Mouse (Mus musculus): Measurements from ENCODE around the gene Ly6g6d.

Ly6g6d gene

DNA sequence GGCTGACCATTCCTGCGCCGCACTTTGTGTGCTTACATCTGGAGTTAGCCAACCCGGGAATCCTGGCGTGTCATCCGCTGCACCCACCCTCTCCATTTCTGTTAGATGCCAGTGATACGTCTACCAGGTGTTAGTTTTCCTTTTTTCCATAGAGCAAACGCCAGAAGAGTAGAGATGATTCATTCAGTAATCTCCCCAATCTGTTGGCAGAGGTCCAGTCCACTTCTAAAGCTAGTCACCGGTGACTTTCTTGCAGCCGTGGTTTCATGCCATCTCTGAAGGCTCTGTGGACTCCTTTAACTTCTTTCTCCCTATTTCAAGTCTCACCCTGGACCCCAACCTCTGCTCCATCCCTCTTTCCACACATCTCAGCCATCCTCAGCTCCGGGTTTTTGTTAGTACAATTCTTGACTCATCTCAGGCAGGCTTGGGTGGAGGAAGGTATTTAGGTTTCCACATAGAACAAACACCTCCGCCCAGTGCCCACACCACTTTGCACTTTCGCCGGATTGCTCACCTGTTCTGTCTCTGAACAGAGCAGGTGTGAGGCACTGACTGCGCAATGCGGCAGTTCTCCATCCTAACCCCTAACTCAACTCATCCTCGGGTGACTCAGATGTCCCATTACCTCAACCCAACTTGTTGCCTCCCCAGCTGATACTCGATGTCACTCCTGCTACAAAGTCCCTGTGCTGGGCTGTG is 9.5 kb downstream of the Ly6g6d start:
- no peak for DNase-seq (ENCODE audit: low read depth)

DNA sequence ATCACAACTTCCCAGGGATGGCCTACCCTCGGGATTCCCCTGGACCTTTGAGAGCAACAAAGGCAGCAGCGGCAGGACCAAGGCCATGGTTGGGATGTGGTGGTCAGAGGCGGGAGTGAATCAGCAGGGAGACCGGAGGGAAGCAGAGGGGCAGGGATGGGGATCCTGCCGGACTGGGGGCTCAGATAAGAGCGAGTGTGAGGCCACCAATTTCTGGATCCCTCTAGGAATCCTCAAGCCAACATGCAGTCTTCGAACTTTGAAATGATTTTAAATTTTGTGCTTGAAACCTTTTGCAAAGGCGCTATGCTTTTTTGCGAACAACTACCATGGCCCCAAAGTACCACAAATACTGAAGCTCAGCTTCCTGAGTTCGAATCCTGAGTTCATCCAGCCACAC is 11.8 kb downstream of the Ly6g6d start, which contains the start of gene Mpig6b:
Mpig6b (minus strand) TSS at position 101 of the 400 bp plus-strand sequence.
- DNase-seq (ENCODE audit: low read depth) = no peak

- no peak for DNase-seq (ENCODE audit: low read depth)
Measured at GRCm38 (mm10) chr17:35064951-35065947, 12.6 kb downstream of the Ly6g6d start, which contains the start of gene Ly6g6c. Ly6g6c (plus strand) TSS chr17:35065388.

DNA sequence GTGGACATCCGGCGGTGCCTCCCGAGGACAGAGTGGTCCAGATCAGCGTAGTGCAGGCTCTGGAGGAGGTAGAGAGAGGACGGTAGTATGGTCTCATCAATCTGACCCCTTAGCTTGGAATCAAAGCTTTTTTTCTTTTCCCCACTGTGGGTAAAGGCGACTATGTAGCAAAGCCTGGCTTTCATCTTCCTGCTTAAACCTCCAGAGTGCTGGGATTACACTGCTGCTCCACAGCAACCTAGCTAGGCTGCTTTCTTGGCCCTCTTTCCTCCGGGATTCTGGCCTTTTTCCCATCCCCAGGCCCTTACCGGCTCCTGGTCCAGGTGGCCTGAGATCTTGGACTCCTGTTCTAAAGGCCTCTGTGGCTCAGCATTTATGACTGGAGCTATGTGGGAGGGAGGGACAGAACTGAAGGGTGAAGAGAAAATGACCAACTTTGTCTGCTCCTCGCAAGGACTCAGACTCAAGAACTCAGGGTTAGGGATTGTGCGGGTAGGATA is 13.4 kb downstream of the Ly6g6d start:
- DNase-seq (ENCODE audit: low read depth) = no peak

- DNase-seq (ENCODE audit: low read depth) = no peak
Measured at GRCm38 (mm10) chr17:35063466-35063865, 14.4 kb downstream of the Ly6g6d start.

- DNase-seq (ENCODE audit: low read depth) = no peak
Measured at GRCm38 (mm10) chr17:35061299-35061698, 16.6 kb downstream of the Ly6g6d start.

GRCm38 (mm10) chr17:35060737-35061297 is 17.0 kb downstream of the Ly6g6d start:
- no peak for DNase-seq (ENCODE audit: low read depth)

DNA sequence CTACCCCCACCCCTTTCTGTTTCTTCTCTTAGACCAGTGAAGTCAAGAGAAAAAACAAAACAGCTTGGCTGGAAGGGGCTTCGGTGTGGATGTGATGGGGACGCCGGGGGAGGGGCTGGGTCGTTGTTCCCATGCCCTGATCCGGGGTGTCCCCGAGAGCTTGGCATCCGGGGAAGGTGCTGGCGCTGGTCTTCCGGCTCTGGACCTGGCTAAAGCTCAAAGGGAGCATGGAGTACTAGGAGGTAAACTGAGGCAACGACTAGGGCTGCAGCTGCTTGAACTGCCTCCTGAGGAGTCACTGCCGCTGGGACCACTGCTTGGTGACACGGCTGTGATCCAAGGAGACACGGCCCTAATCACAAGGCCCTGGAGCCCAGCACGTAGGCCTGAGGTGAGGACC is 17.8 kb downstream of the Ly6g6d start:
- no peak for DNase-seq (ENCODE audit: low read depth)

- no peak for DNase-seq (ENCODE audit: low read depth)
Measured at GRCm38 (mm10) chr17:35058911-35059892, 18.7 kb downstream of the Ly6g6d start, which contains the start of gene Ddah2. Ddah2 (plus strand) TSS chr17:35059035.

DNA sequence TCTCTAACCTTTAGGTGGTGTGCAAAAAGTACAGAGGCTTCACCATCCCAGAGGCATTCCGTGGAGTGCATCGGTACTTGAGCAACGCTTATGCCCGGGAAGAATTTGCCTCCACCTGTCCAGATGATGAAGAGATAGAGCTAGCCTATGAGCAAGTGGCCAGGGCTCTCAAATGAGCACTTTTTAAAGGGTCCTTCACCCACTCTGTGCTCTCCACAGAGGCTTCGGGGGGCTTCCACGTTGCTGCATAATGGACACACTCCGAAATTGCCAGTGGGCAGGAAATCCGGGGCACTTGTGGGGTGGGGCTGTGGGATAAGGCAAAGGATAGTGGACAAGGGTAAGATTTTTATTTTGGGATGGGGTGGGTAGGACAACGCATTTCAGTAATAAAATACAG is 19.5 kb downstream of the Ly6g6d start:
- DNase-seq (ENCODE audit: low read depth) = no peak

GRCm38 (mm10) chr17:35057090-35057489 is 20.8 kb downstream of the Ly6g6d start:
- DNase-seq (ENCODE audit: low read depth) = no peak

- no peak for DNase-seq (ENCODE audit: low read depth)
Measured at GRCm38 (mm10) chr17:35055691-35056495, 22.0 kb downstream of the Ly6g6d start.

DNA sequence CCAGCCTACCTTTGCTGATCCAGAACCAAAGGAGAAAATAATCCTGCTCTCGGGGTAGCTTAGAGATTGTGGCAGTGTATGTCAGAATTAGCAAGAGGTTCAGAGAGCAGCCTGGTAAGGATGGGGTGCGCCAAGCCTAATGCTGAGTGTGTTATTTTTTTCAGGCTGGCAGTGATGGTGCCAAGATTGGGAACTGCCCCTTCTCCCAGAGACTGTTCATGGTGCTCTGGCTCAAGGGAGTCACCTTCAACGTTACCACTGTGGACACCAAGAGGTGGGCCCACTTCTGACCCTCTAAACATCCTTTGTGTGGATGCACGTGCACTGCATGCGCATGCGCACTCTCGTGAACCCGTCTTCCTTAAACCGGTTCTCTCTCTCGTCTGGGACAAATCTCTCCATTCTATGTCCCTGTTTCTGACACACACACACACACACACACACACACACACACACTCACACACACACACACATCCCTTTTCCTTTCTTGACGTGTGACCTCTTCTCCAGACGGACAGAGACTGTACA is 25.5 kb downstream of the Ly6g6d start:
- no peak for DNase-seq (ENCODE audit: low read depth)

GRCm38 (mm10) chr17:35051156-35052086 is 26.4 kb downstream of the Ly6g6d start:
- DNase-seq (ENCODE audit: low read depth) = peak; percentile 90

DNA sequence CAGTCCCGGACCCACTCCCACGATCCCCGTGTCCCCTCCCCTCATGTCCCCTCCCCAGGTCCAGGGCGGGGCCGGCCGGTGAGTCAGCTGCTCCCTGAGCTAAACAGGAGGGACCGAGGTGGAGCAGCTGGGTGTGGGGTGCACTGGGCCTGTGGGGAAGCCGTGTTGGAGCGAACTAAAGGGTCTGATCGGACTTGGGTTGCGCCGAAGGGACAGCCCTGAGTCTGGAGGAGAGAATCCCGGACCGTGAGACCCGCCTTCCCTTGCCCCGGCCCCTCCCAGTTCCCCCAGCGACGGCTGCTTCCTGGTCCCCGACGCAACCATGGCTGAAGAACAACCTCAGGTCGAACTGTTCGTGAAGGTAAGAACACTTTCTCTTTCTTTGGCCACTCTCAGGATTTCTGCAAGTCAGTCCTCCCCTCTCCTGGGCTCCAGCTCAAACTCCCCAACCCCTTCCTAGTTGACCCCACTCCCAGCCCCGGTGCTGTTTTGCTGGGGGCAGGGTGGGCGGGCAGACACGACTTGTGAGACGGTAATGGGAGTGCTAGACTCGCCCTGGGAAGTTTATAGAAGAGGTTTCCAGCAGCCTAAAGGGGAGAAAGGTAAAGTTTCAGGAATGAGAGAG is 27.6 kb downstream of the Ly6g6d start:
- DNase-seq (ENCODE audit: low read depth) = no peak

DNA sequence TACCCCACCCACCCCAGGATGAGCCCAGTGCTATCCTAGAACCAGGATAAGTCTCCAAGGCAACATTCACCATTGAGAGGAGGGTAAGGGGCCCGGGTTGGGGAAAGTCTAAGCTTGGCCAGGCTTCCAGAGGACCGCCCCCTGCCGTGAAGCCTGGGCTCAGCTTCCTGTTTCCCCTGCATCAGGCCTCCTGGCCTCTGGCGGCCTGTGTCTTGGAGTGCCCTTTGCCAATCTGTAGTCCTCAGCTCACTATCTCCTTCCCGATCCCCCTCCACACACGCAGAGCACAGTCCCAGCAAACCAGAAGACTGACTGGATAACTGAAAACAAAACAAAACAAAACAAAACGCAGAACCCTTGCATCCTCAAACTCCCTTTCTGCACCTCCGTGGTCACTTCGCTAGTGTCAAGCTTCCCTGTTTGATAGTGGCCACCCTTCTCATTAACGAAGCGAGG is 28.3 kb downstream of the Ly6g6d start, which contains the start of gene Clic1:
Clic1 (plus strand) TSS at position 406 of the 456 bp plus-strand sequence.
- DNase-seq (ENCODE audit: low read depth) = no peak

- DNase-seq (ENCODE audit: low read depth) = no peak
Measured at GRCm38 (mm10) chr17:35048932-35049440, 28.9 kb downstream of the Ly6g6d start.

Measured in c-Kit-positive CD71-negative TER-119-negative erythroid progenitor cells, embryonic 14.5 days (primary cell).